Mouse (Mus musculus) hindbrain, embryonic 12.5 days (tissue): ENCODE data around the gene Strip1. TPM values are rescaled to one million over a fixed set of nuclear protein-coding genes. Genes with fewer than 3 reads are reported as not detected.
A peak's percentile ranks its signal among the peaks of the same experiment; 100 is the strongest.
"Not testable (repeated sequence)": the region's sequence is repeated elsewhere in the genome, so short reads cannot be mapped to it uniquely, and the experiment has no call there.

Source experiments
- ATAC-seq: fragments of 200-750 bp; cut with Nextera tagmentation; 2 replicates; pipeline ENCODE4 v1.8.0; 2017; ENCODE audit warnings: moderate TSS enrichment; ENCODE audit not compliant: low FRiP score
- H3K27ac ChIP-seq: fragments of 300-500 bp; sonication (generic); 2 replicates; pipeline ENCODE4 v1.5.1; 2016; ENCODE audit warnings: mild to moderate bottlenecking
- H3K27me3 ChIP-seq: fragments of 300-500 bp; sonication (generic); 2 replicates; pipeline ENCODE4 v1.6.1; 2016; ENCODE audit warnings: mild to moderate bottlenecking
- H3K36me3 ChIP-seq: fragments of 300-500 bp; sonication (generic); 2 replicates; pipeline ENCODE4 v1.6.1; 2016; ENCODE audit warnings: mild to moderate bottlenecking
- H3K4me1 ChIP-seq: fragments of 300-500 bp; sonication (generic); 2 replicates; pipeline ENCODE4 v1.6.1; 2016
- H3K4me2 ChIP-seq: fragments of 300-500 bp; sonication (generic); replicated peaks from 2 replicates; pipeline ENCODE4 v1.6.1; 2016; ENCODE audit warnings: mild to moderate bottlenecking
- H3K4me3 ChIP-seq: fragments of 300-500 bp; sonication (generic); 2 replicates; pipeline ENCODE4 v1.5.1; 2016; ENCODE audit warnings: mild to moderate bottlenecking
- H3K9ac ChIP-seq: fragments of 300-500 bp; sonication (generic); 2 replicates; pipeline ENCODE4 v1.6.1; 2016; ENCODE audit warnings: mild to moderate bottlenecking, moderate library complexity
- H3K9me3 ChIP-seq: fragments of 300-500 bp; sonication (generic); replicated peaks from 2 replicates; pipeline ENCODE4 v1.6.1; 2016; ENCODE audit warnings: mild to moderate bottlenecking
- WGBS: fragments of 180-500 bp; shearing (Covaris S2); methylation state at CpG from one replicate; pipeline ENCODE4 v1.1.7; 2016; 5-methylcytosine and 5-hydroxymethylcytosine counted together
- polyA plus RNA-seq: library from polyadenylated mRNA; unstranded; fragments of >200 nt; fragmentation: Nextera tagmentation; extraction: Ambion mirVana; gene quantifications from 2 replicates; pipeline ENCODE4 v1.2.1, GENCODE M21; 2016

Gene Strip1
- polyA plus RNA-seq, 1 experiment from 2014 or later: 126 TPM

GRCm38 (mm10) chr3:107650276-107650675 lies 18.8 kb upstream of the Strip1 start:
- H3K9me3 ChIP-seq, H3K4me2 ChIP-seq, H3K36me3 ChIP-seq, H3K9ac ChIP-seq, H3K27ac ChIP-seq, H3K27me3 ChIP-seq, H3K4me3 ChIP-seq, ATAC-seq, H3K4me1 ChIP-seq: not testable (repeated sequence)
- 79% methylated on average over 5 of the region's 5 CpGs for WGBS

- no peak overlapping the region for H3K4me3 ChIP-seq
- H3K27me3 ChIP-seq: no peaks in the 10 kb centered on the region
- H3K9me3 ChIP-seq: no peaks in the 10 kb centered on the region
- H3K9ac ChIP-seq: no peak overlapping the region
- no peak for ATAC-seq
- no peaks in the 10 kb centered on the region for H3K36me3 ChIP-seq
- H3K27ac ChIP-seq: no peak overlapping the region
- H3K4me1 ChIP-seq: no peaks in the 10 kb centered on the region
- no peak overlapping the region for H3K4me2 ChIP-seq
- 94% methylated on average over 3 of the region's 3 CpGs for WGBS
Observed at GRCm38 (mm10) chr3:107646947-107647346, 15.5 kb upstream of the Strip1 start.

GRCm38 (mm10) chr3:107637606-107638172 lies 6.2 kb upstream of the Strip1 start:
- Histone ChIP-seq H3K27ac (no peak overlapping the region), H3K4me2 (no peak overlapping the region), H3K9me3 (no peaks in the 10 kb centered on the region), H3K27me3 (no peaks in the 10 kb centered on the region), H3K36me3 (no peaks in the 10 kb centered on the region), H3K4me3 (no peak overlapping the region), H3K4me1 (no peaks in the 10 kb centered on the region), H3K9ac (no peak overlapping the region)
- WGBS: 65% methylated on average over 5 of the region's 5 CpGs
- ATAC-seq: peak; percentile 52

- H3K9ac ChIP-seq: no peak overlapping the region
- 85% methylated on average over 3 of the region's 3 CpGs for WGBS
- H3K9me3 ChIP-seq: no peaks in the 10 kb centered on the region
- H3K4me3 ChIP-seq: no peak overlapping the region
- H3K4me2 ChIP-seq: no peak overlapping the region
- no peak overlapping the region for H3K27ac ChIP-seq
- no peaks in the 10 kb centered on the region for H3K36me3 ChIP-seq
- H3K27me3 ChIP-seq: no peaks in the 10 kb centered on the region
- no peaks in the 10 kb centered on the region for H3K4me1 ChIP-seq
- ATAC-seq: no peak
Observed at GRCm38 (mm10) chr3:107636236-107636635, 4.7 kb upstream of the Strip1 start.

- no peaks in the 10 kb centered on the region for H3K4me1 ChIP-seq
- no peak for ATAC-seq
- no peak overlapping the region for H3K27ac ChIP-seq
- H3K9me3 ChIP-seq: no peaks in the 10 kb centered on the region
- no peak overlapping the region for H3K4me3 ChIP-seq
- no peak overlapping the region for H3K4me2 ChIP-seq
- H3K9ac ChIP-seq: no peak overlapping the region
- WGBS: 49% methylated on average over 8 of the region's 8 CpGs
- no peaks in the 10 kb centered on the region for H3K27me3 ChIP-seq
- no peaks in the 10 kb centered on the region for H3K36me3 ChIP-seq
Observed at GRCm38 (mm10) chr3:107635836-107636235, 4.3 kb upstream of the Strip1 start.

GRCm38 (mm10) chr3:107633906-107634305 lies 2.4 kb upstream of the Strip1 start:
- H3K9ac ChIP-seq: no peak overlapping the region
- H3K4me2 ChIP-seq: no peak overlapping the region
- no peak overlapping the region for H3K27ac ChIP-seq
- no peaks in the 10 kb centered on the region for H3K27me3 ChIP-seq
- H3K4me1 ChIP-seq: peaks cover 11% of the 10 kb centered on the region
- 92% methylated on average over 9 of the region's 9 CpGs for WGBS
- H3K4me3 ChIP-seq: no peak overlapping the region
- no peak for ATAC-seq
- peaks cover 8% of the 10 kb centered on the region; the same call in 1 of the 2 replicates for H3K36me3 ChIP-seq
- no peaks in the 10 kb centered on the region for H3K9me3 ChIP-seq

GRCm38 (mm10) chr3:107632786-107633185 lies 1.3 kb upstream of the Strip1 start:
- H3K4me1 ChIP-seq: peaks cover 15% of the 10 kb centered on the region
- H3K4me3 ChIP-seq: no peak overlapping the region
- no peaks in the 10 kb centered on the region for H3K9me3 ChIP-seq
- no peak overlapping the region for H3K9ac ChIP-seq
- no peak overlapping the region for H3K4me2 ChIP-seq
- no peaks in the 10 kb centered on the region for H3K27me3 ChIP-seq
- H3K36me3 ChIP-seq: peaks cover 17% of the 10 kb centered on the region
- WGBS: 94% methylated on average over 4 of the region's 4 CpGs
- no peak for ATAC-seq
- H3K27ac ChIP-seq: no peak overlapping the region

- 1% methylated on average over 48 of the region's 48 CpGs for WGBS
- H3K27ac ChIP-seq: peak within 1 kb of the TSS; percentile 97
- ATAC-seq: peak; percentile 86
- H3K36me3 ChIP-seq: peaks cover 36% of the 10 kb centered on the region
- H3K4me2 ChIP-seq: peak within 1 kb of the TSS; percentile 70
- H3K4me1 ChIP-seq: peaks cover 15% of the 10 kb centered on the region
- peak within 1 kb of the TSS; percentile 87 for H3K4me3 ChIP-seq
- H3K9ac ChIP-seq: peak within 1 kb of the TSS; percentile 93
- H3K9me3 ChIP-seq: no peaks in the 10 kb centered on the region
- H3K27me3 ChIP-seq: no peaks in the 10 kb centered on the region
Observed at GRCm38 (mm10) chr3:107630682-107631522, 592 bp downstream of the Strip1 start, which contains the start of gene Gm10961. TSS of gene Gm10961 (plus strand) at chr3:107631322.

GRCm38 (mm10) chr3:107629411-107629810 lies 2.1 kb downstream of the Strip1 start:
- Histone ChIP-seq H3K9me3 (no peaks in the 10 kb centered on the region), H3K4me1 (peaks cover 15% of the 10 kb centered on the region), H3K4me2 (0 out of 2 replicates have a peak overlapping the region, but pooled peaks have one; percentile 6), H3K9ac (no peak overlapping the region), H3K27ac (no peak overlapping the region), H3K4me3 (no peak overlapping the region; the same call in 1 of the 2 replicates), H3K36me3 (peaks cover 51% of the 10 kb centered on the region), H3K27me3 (no peaks in the 10 kb centered on the region)
- 93% methylated on average over 4 of the region's 4 CpGs for WGBS
- no peak for ATAC-seq

- H3K36me3 ChIP-seq: peaks cover 58% of the 10 kb centered on the region
- H3K4me1 ChIP-seq: peaks cover 15% of the 10 kb centered on the region
- no peak overlapping the region for H3K4me2 ChIP-seq
- no peaks in the 10 kb centered on the region for H3K9me3 ChIP-seq
- no peak overlapping the region for H3K4me3 ChIP-seq
- no peak for ATAC-seq
- no peak overlapping the region for H3K9ac ChIP-seq
- no peak overlapping the region for H3K27ac ChIP-seq
- H3K27me3 ChIP-seq: no peaks in the 10 kb centered on the region
- WGBS: 100% methylated on average over 2 of the region's 2 CpGs
Observed at GRCm38 (mm10) chr3:107628551-107628950, 2.9 kb downstream of the Strip1 start.

GRCm38 (mm10) chr3:107627641-107628040 lies 3.9 kb downstream of the Strip1 start:
- peaks cover 68% of the 10 kb centered on the region for H3K36me3 ChIP-seq
- no peak overlapping the region for H3K4me2 ChIP-seq
- 89% methylated on average over 7 of the region's 7 CpGs for WGBS
- no peak overlapping the region for H3K4me3 ChIP-seq
- no peak for ATAC-seq
- H3K4me1 ChIP-seq: peaks cover 15% of the 10 kb centered on the region
- no peaks in the 10 kb centered on the region for H3K27me3 ChIP-seq
- H3K9ac ChIP-seq: no peak overlapping the region
- no peaks in the 10 kb centered on the region for H3K9me3 ChIP-seq
- H3K27ac ChIP-seq: no peak overlapping the region

GRCm38 (mm10) chr3:107626751-107627150 lies 4.7 kb downstream of the Strip1 start:
- WGBS: 96% methylated on average over 8 of the region's 8 CpGs
- Histone ChIP-seq H3K4me2 (no peak overlapping the region), H3K4me3 (no peak overlapping the region), H3K9me3 (no peaks in the 10 kb centered on the region), H3K4me1 (peaks cover 15% of the 10 kb centered on the region), H3K36me3 (peaks cover 76% of the 10 kb centered on the region), H3K27ac (no peak overlapping the region), H3K27me3 (no peaks in the 10 kb centered on the region), H3K9ac (no peak overlapping the region)
- no peak for ATAC-seq
